9 mouse cellular contexts compared by ENCODE assay signal in the genomic region with DNA sequence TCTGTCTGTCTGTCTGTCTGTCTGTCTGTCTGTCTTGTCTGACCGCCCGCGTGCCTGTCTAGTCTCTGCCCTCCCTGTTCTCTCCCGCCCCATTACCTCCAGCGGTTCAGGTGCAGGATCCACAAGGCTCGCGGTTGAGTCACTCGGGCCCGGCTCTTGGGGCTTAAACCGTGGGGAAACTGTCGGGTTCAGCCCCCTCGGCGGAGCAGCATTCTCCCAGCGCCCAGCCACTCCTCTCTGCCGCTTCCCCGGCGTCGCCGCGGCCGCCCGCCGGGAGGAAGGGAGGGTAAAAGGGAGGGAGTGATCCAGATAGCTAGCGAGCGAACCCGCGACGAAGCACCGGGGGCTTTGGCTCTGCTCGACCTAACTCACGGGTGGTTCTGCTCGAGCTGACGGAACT. TPM values are rescaled to one million over a fixed set of nuclear protein-coding genes. Genes with fewer than 3 reads are reported as not detected.
DNase-seq lines count a peak whose midpoint lies in the region; ATAC-seq and TF ChIP-seq lines count a peak whose summit lies in the region.
"Had no signal": no experiment of that assay in that cellular context is flagged by ENCODE, and none has a peak within 500 bp of the region (broad histone marks: within the 10 kb centered on the region; RNA-seq: fewer than 3 reads in every experiment).

A gene (minus strand): TSS at position 389 of the 400 bp plus-strand sequence.

- peaks cover 41% of the 10 kb centered on the region for H3K4me1 ChIP-seq in heart, embryonic 13.5 days
- H3K4me1 ChIP-seq in G1E (ENCODE audit: insufficient read depth, low read depth, low read length) = peaks cover 35% of the 10 kb centered on the region
- peaks cover 52% of the 10 kb centered on the region for H3K4me1 ChIP-seq in hindbrain, embryonic 10.5 days (replicated peaks)
- H3K4me1 ChIP-seq in midbrain, embryonic 13.5 days (replicated peaks) = peaks cover 41% of the 10 kb centered on the region

- H3K36me3 ChIP-seq in heart, embryonic 13.5 days = no peaks in the 10 kb centered on the region
- no peaks in the 10 kb centered on the region for H3K36me3 ChIP-seq in G1E (replicated peaks)
- H3K36me3 ChIP-seq in hindbrain, embryonic 10.5 days = no peaks in the 10 kb centered on the region
- H3K36me3 ChIP-seq in midbrain, embryonic 13.5 days = no peaks in the 10 kb centered on the region

- no peak for DNase-seq in heart, adult 8-10 months (ENCODE audit: low spot score)
- no peak for DNase-seq in G1E (ENCODE audit: low spot score)
- DNase-seq in hindbrain, embryonic 10.5 days (ENCODE audit: low spot score) = no peak
- no peak for DNase-seq in cerebellum, postnatal 36 days
- DNase-seq in ovary, postnatal 10 days (ENCODE audit: low spot score) = no peak
- DNase-seq in right cerebral cortex, postnatal 14 days = no peak

- peak within 1 kb of the TSS; percentile 66 for H3K4me2 ChIP-seq in heart, embryonic 13.5 days
- peak within 1 kb of the TSS; percentile 47 for H3K4me2 ChIP-seq in midbrain, embryonic 13.5 days (replicated peaks)

- peaks cover 99% of the 10 kb centered on the region for H3K27me3 ChIP-seq in heart, embryonic 13.5 days (replicated peaks)
- peaks cover 68% of the 10 kb centered on the region for H3K27me3 ChIP-seq in G1E (ENCODE audit: insufficient read depth, low read length)
- peaks cover 100% of the 10 kb centered on the region for H3K27me3 ChIP-seq in hindbrain, embryonic 10.5 days (ENCODE audit: insufficient read depth, poor library complexity, severe bottlenecking)
- H3K27me3 ChIP-seq in midbrain, embryonic 13.5 days = peaks cover 99% of the 10 kb centered on the region

- under 1% methylated on average over 33 of the region's 33 CpGs for WGBS in heart, embryonic 13.5 days
- under 1% methylated on average over 33 of the region's 33 CpGs for WGBS in hindbrain, embryonic 10.5 days
- under 1% methylated on average over 27 of the region's 33 CpGs for WGBS in midbrain, embryonic 13.5 days

- H3K4me3 ChIP-seq in heart, embryonic 13.5 days = peak within 1 kb of the TSS; percentile 44
- H3K4me3 ChIP-seq in G1E (ENCODE audit: low read depth, low read length) = peak within 1 kb of the TSS; percentile 54; the same call in 1 of the 2 replicates
- H3K4me3 ChIP-seq in hindbrain, embryonic 10.5 days = peak within 1 kb of the TSS; percentile 38
- H3K4me3 ChIP-seq in midbrain, embryonic 13.5 days (replicated peaks) = peak within 1 kb of the TSS; percentile 26

- TF ChIP-seq CTCF in G1E (IDR thresholded peaks at IDR 0.05; ENCODE audit: low read depth, low read length) = no peak

- H3K27ac ChIP-seq in heart, embryonic 13.5 days (replicated peaks) = no peak within 1 kb of the TSS
- no peak within 1 kb of the TSS for H3K27ac ChIP-seq in hindbrain, embryonic 10.5 days
- H3K27ac ChIP-seq in midbrain, embryonic 13.5 days = no peak within 1 kb of the TSS

- H3K9me3 ChIP-seq in heart, embryonic 13.5 days = no peaks in the 10 kb centered on the region
- H3K9me3 ChIP-seq in G1E (replicated peaks) = 0 out of 2 replicates have a peak, but pooled peaks cover 3% of the 10 kb centered on the region
- peaks cover 3% of the 10 kb centered on the region; the same call in 1 of the 2 replicates for H3K9me3 ChIP-seq in hindbrain, embryonic 10.5 days
- H3K9me3 ChIP-seq in midbrain, embryonic 13.5 days = no peaks in the 10 kb centered on the region

- ATAC-seq in heart, embryonic 13.5 days (ENCODE audit: extremely low read depth, insufficient number of reproducible peaks, low FRiP score, low TSS enrichment) = no peak
- ATAC-seq in G1E (ENCODE audit: extremely low read depth, insufficient number of reproducible peaks, low FRiP score, poor library complexity, severe bottlenecking) = no peak
- no peak for ATAC-seq in midbrain, embryonic 13.5 days

- peak within 1 kb of the TSS; percentile 54 for H3K9ac ChIP-seq in heart, embryonic 13.5 days
- peak within 1 kb of the TSS; percentile 41; the same call in 1 of the 2 replicates for H3K9ac ChIP-seq in midbrain, embryonic 13.5 days (replicated peaks)

RNA-seq across cellular contexts. Expression of the gene that starts here (rescaled TPM):
- polyA plus RNA-seq in heart, embryonic 13.5 days (2015; fragmentation: Nextera tagmentation; extraction: Ambion mirVana) = 0.07 TPM in 1 of 2 replicates, not detected in the other
- total RNA-seq in heart, adult 8-10 months (2022) = under 1 TPM in 3 of 4 experiments, not detected in 1; 0.16 to 0.44 (median 0.26) TPM
- not detected in 2 replicates for total RNA-seq in G1E (2014; fragmentation: Nextera tagmentation)
- total RNA-seq in G1E (2017) = 0.27 TPM in 1 of 2 replicates, not detected in the other
- polyA plus RNA-seq in G1E (2012) = 0.05 and 0.09 TPM in 2 replicates
- 0.21 and 0.44 TPM in 2 replicates for polyA plus RNA-seq in hindbrain, embryonic 10.5 days (2016; fragmentation: Nextera tagmentation; extraction: Ambion mirVana)
- 0.24 TPM in 1 of 2 replicates, not detected in the other for polyA plus RNA-seq in midbrain, embryonic 13.5 days (2015; fragmentation: Nextera tagmentation; extraction: Ambion mirVana)
- total RNA-seq: liver, adult 2 months had no signal
- polyA plus RNA-seq: liver, adult 2 months had no signal
